Mouse (Mus musculus) erythroblast, adult 5-6 weeks (primary cell): ENCODE measurements around the gene Gmnn. TPM values are rescaled to one million over a fixed set of nuclear protein-coding genes. Genes with fewer than 3 reads are reported as not detected.
A peak's percentile ranks its signal among the peaks of the same experiment; 100 is the strongest.

Experiments used
- ATAC-seq: replicated peaks from 2 replicates; pipeline ENCODE4 v1.8.0; 2016; ENCODE audit warnings: moderate number of reproducible peaks, mild to moderate bottlenecking, moderate TSS enrichment, inconsistent platforms; ENCODE audit not compliant: poor library complexity, low FRiP score, severe bottlenecking
- total RNA-seq, 2 experiments: library from RNA; stranded (forward) in 1 of 2; stranded (reverse) in 1 of 2; fragments of 150-400 nt in 1 of 2; fragments of 200-764, 138-1000 nt in 1 of 2; gene quantifications; 2 replicates each; pipeline versions ENCODE4 v1.2.3 to v1.2.4; 2015 to 2017; ENCODE audit warnings: low replicate concordance in 2 of 2

Gene Gmnn
- total RNA-seq, 2 experiments from 2014 or later: 87.6 to 108 TPM

GRCm38 (mm10) chr13:24713434-24714000 is 48.2 kb downstream of the Gmnn start:
- ATAC-seq: peak; percentile 89

GRCm38 (mm10) chr13:24712581-24713130 is 49.1 kb downstream of the Gmnn start:
- no peak for ATAC-seq

- ATAC-seq: no peak
Observed at GRCm38 (mm10) chr13:24710968-24711367, 50.8 kb downstream of the Gmnn start.

- no peak for ATAC-seq
Observed at GRCm38 (mm10) chr13:24709656-24710396, 51.9 kb downstream of the Gmnn start.

DNA sequence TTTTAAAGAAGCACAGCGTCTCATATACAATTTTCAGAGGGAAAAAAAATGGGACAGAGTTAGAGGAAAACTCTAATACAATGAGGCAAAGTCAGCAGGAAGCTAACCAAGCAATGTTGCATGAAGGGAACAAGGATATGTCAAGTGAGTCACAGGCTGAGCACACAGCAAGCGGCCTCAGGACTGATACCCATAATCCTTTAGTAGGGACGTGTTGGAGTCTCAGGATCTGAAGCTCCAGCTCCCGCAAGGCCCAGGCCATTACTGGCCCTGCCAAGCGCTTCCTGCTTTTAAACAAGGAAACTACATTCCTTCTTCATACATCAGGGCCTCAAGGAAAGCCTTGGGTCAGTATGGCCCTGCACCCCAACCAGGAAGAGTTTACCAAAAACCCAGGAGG is 59.6 kb downstream of the Gmnn start:
- ATAC-seq: no peak

Other genes with a start within 250 kb of the Gmnn start
- 20.2 and 21.1 TPM in 2 replicates for gene Ripor2, start 179.7 kb downstream of the Gmnn start, total RNA-seq (2015; ENCODE audit: low replicate concordance)
- gene Ripor2, start 179.7 kb downstream of the Gmnn start, total RNA-seq (2017; ENCODE audit: low replicate concordance): 13.3 and 18.8 TPM in 2 replicates
- not detected in 2 replicates for gene Armh2, start 20.7 kb downstream of the Gmnn start, total RNA-seq (2015; ENCODE audit: low replicate concordance)
- gene Armh2, start 20.7 kb downstream of the Gmnn start, total RNA-seq (2017; ENCODE audit: low replicate concordance): 2.0 TPM in 1 of 2 replicates, not detected in the other
- 110 and 132 TPM in 2 replicates for gene BC005537, start 39.7 kb upstream of the Gmnn start, total RNA-seq (2015; ENCODE audit: low replicate concordance)
- 106 and 118 TPM in 2 replicates for gene BC005537, start 39.7 kb upstream of the Gmnn start, total RNA-seq (2017; ENCODE audit: low replicate concordance)
- gene Acot13, start 69.6 kb upstream of the Gmnn start, total RNA-seq (2015; ENCODE audit: low replicate concordance): 27.8 and 32.5 TPM in 2 replicates
- gene Acot13, start 69.6 kb upstream of the Gmnn start, total RNA-seq (2017; ENCODE audit: low replicate concordance): 12.4 and 17.3 TPM in 2 replicates
- gene Tdp2, start 69.8 kb upstream of the Gmnn start, total RNA-seq (2015; ENCODE audit: low replicate concordance): 16.3 and 25.7 TPM in 2 replicates
- 16.3 and 17.6 TPM in 2 replicates for gene Tdp2, start 69.8 kb upstream of the Gmnn start, total RNA-seq (2017; ENCODE audit: low replicate concordance)
- gene D130043K22Rik, start 83.2 kb upstream of the Gmnn start, total RNA-seq (2015; ENCODE audit: low replicate concordance): 0.21 TPM in 1 of 2 replicates, not detected in the other
- gene D130043K22Rik, start 83.2 kb upstream of the Gmnn start, total RNA-seq (2017; ENCODE audit: low replicate concordance): 0.14 and 0.34 TPM in 2 replicates
- 0.21 and 0.38 TPM in 2 replicates for gene Aldh5a1, start 175.7 kb upstream of the Gmnn start, total RNA-seq (2015; ENCODE audit: low replicate concordance)
- 0.56 TPM in 1 of 2 replicates, not detected in the other for gene Aldh5a1, start 175.7 kb upstream of the Gmnn start, total RNA-seq (2017; ENCODE audit: low replicate concordance)
- gene Gpld1, start 181.2 kb upstream of the Gmnn start, total RNA-seq (2015; ENCODE audit: low replicate concordance): not detected in 2 replicates
- gene Gpld1, start 181.2 kb upstream of the Gmnn start, total RNA-seq (2017; ENCODE audit: low replicate concordance): not detected in 2 replicates